Mouse (Mus musculus) kidney, embryonic 16.5 days (tissue): ENCODE data around the gene Cntnap2. TPM values are rescaled to one million over a fixed set of nuclear protein-coding genes. Genes with fewer than 3 reads are reported as not detected.
"Not testable (repeated sequence)": the region's sequence is repeated elsewhere in the genome, so short reads cannot be mapped to it uniquely, and the experiment has no call there.

Experiments
- ATAC-seq: fragments of 200-750 bp; cut with Nextera tagmentation; 2 replicates; pipeline ENCODE4 v1.8.0; 2017; ENCODE audit warnings: moderate TSS enrichment; ENCODE audit not compliant: low FRiP score, low TSS enrichment
- H3K27ac ChIP-seq: fragments of 300-500 bp; sonication (generic); 2 replicates; pipeline ENCODE4 v1.5.1; 2014; ENCODE audit warnings: low read length
- H3K27me3 ChIP-seq: fragments of 300-500 bp; sonication (generic); 2 replicates; pipeline ENCODE4 v1.6.1; 2014; ENCODE audit warnings: low read length, control low read depth, mixed read lengths; ENCODE audit not compliant: insufficient read depth
- H3K36me3 ChIP-seq: fragments of 300-500 bp; sonication (generic); 2 replicates; pipeline ENCODE4 v1.6.1; 2014; ENCODE audit warnings: low read length, control low read depth, mixed read lengths; ENCODE audit not compliant: insufficient read depth
- H3K4me1 ChIP-seq: fragments of 300-500 bp; sonication (generic); 2 replicates; pipeline ENCODE4 v1.6.1; 2014; ENCODE audit warnings: low read length, control low read depth, mixed read lengths; ENCODE audit not compliant: insufficient read depth
- H3K4me2 ChIP-seq: fragments of 300-500 bp; sonication (generic); replicated peaks from 2 replicates; pipeline ENCODE4 v1.6.1; 2014; ENCODE audit warnings: low read depth, low read length
- H3K4me3 ChIP-seq: fragments of 300-500 bp; sonication (generic); 2 replicates; pipeline ENCODE4 v1.5.1; 2014; ENCODE audit warnings: mild to moderate bottlenecking, low read length
- H3K9ac ChIP-seq: fragments of 300-500 bp; sonication (generic); replicated peaks from 2 replicates; pipeline ENCODE4 v1.6.1; 2014; ENCODE audit warnings: low read length
- H3K9me3 ChIP-seq: fragments of 300-500 bp; sonication (generic); 2 replicates; pipeline ENCODE4 v1.6.1; 2016; ENCODE audit warnings: low read length, control low read depth
- WGBS: fragments of 180-500 bp; shearing (Covaris S2); extraction: QIAGEN DNeasy Blood & Tissue Kit; methylation state at CpG from one replicate; pipeline ENCODE4 v1.1.7; 2014; 5-methylcytosine and 5-hydroxymethylcytosine counted together
- polyA plus RNA-seq: library from polyadenylated mRNA; unstranded; fragments of >200 nt; fragmentation: Nextera tagmentation; extraction: Ambion mirVana; gene quantifications from 2 replicates; pipeline ENCODE4 v1.2.1, GENCODE M21; 2015

The Cntnap2 gene
- polyA plus RNA-seq, 1 experiment from 2014 or later, result 2.2 TPM

DNA sequence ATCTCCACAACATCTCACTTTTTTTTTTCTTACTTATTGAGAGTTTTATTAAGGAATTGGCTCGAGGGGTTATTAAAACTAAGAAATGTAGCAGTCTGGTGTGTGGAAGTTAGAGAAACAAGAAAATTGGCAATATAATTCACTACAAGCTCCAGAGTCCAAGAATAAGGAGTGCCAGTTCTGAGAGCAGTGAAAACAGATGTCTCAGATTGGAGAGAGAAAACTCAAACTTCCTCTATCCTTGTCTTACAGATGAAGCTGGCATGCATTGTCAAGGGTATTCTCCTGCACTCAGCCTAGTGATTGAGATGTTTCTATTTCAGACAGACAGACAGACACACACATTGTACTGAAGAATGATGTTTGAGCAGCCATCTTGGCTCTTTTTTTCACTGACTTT is 1984.4 kb downstream of the Cntnap2 start:
- Histone ChIP-seq H3K4me3 (no peak overlapping the region), H3K36me3 (no peaks in the 10 kb centered on the region), H3K27me3 (no peaks in the 10 kb centered on the region), H3K4me1 (no peaks in the 10 kb centered on the region), H3K9ac (no peak overlapping the region), H3K27ac (no peak overlapping the region), H3K4me2 (no peak overlapping the region), H3K9me3 (no peaks in the 10 kb centered on the region)
- no peak for ATAC-seq
- 84% methylated on average over 1 of the region's 1 CpGs for WGBS

DNA sequence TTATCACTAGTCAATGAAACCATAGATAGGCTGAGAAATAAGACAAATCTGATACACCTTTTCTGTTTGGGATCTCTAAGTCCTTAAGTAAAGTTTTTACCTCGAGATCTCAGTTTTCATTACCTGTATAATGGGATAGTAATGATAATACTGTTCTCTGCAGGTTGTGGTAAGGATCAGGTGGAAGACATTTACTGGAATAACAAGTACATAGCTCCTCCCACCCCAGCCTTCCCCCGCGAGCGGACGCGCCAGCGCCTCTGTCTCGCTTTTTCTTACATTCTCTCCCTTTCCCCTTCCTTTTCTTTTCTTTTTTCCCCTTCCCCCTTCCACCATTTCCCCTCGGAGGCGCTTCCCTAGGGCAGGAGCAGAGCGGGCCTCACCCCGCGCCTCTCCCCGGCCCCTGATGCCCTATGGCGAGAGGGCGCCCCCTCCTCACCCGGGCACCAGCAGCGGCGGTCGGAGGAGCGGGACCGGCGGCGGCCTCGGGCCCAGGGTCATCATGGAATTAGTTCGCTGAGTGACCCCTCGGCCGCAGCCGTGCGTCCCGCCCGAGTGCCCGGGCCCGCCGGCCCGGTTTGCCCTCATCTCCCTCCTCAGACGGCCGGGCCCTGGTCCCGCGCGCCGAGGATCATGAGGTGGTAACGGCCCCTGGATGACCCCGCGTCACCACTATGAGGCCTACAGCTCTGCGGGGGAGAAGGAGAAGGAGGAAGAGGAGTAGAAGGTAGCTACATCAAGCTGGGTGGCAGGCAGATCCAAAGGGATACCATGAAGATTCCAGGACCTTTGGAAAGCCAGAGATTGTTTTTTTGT is 1985.4 kb downstream of the Cntnap2 start:
- no peaks in the 10 kb centered on the region for H3K36me3 ChIP-seq
- H3K9ac ChIP-seq, result peak overlapping the region; percentile 51; the same call in 1 of the 2 replicates
- WGBS, result 3% methylated on average over 45 of the region's 46 CpGs
- no peaks in the 10 kb centered on the region for H3K27me3 ChIP-seq
- no peak overlapping the region for H3K27ac ChIP-seq
- peak overlapping the region; percentile 48 for H3K4me3 ChIP-seq
- H3K9me3 ChIP-seq, result no peaks in the 10 kb centered on the region
- no peaks in the 10 kb centered on the region for H3K4me1 ChIP-seq
- peak overlapping the region; percentile 77 for H3K4me2 ChIP-seq
- peak; percentile 67 for ATAC-seq

DNA sequence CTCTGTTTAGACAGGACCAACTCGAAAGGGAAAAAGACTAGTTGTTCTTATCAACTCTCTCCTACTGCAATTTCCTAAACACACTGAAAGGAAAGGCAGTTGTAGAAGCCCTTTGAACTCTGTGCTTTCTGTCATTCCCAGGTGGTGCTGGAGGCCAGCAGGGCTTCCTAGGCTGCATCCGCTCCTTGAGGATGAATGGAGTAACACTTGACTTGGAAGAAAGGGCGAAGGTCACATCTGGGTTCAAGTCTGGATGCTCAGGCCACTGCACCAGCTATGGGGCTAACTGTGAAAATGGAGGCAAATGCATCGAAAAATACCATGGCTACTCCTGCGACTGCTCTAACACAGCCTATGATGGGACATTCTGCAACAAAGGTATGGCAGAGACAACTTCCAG is 1989.9 kb downstream of the Cntnap2 start:
- no peak for ATAC-seq
- Histone ChIP-seq H3K36me3 (no peaks in the 10 kb centered on the region), H3K4me1 (no peaks in the 10 kb centered on the region), H3K4me3 (no peak overlapping the region), H3K9me3 (no peaks in the 10 kb centered on the region), H3K4me2 (no peak overlapping the region), H3K9ac (no peak overlapping the region), H3K27me3 (no peaks in the 10 kb centered on the region), H3K27ac (no peak overlapping the region)
- WGBS, result 66% methylated on average over 5 of the region's 5 CpGs

DNA sequence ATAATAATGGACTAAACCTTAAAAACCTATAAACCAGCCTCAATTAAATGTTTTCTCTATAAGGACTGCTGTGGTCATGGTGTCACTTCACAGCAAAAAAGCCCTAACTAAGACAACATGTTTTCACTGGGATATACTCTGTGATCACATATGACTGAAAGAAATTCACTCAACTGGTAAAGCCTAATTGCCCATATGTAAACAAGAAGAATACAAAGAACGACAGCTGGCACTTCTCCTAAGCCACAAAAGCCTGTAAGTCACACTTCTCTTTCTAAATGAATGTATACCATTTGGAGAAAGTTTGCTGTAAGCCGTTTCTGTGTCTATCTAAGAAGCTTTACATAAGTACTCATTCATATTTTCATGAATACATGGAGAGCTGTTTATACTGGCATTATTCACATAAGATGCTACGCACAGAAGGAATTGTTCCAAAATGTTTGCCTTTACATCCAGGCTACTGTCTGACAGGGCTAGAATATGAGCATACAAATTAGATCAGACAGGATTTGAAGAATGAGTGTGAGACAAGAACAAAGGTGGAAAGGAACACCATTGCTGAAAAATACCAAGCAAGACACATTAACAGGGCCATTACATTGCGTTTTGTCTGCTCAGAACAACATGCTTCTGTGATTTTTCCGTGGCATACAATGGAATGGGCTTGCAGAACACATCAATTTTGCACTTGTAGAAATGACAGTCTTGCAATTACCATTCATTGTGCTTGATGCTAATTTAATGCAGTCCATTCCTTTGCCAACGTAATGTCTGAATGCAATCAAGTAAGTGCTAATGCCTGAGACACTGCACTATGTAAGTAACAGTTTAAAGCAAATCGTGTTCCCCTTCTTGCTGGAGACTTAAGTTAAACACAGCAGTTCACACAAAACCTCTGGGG is 1991.4 kb downstream of the Cntnap2 start:
- no peak for ATAC-seq
- Histone ChIP-seq H3K27me3 (no peaks in the 10 kb centered on the region), H3K27ac (no peak overlapping the region), H3K4me2 (no peak overlapping the region), H3K4me3 (no peak overlapping the region), H3K36me3 (no peaks in the 10 kb centered on the region), H3K4me1 (no peaks in the 10 kb centered on the region), H3K9ac (no peak overlapping the region), H3K9me3 (no peaks in the 10 kb centered on the region)
- 72% methylated on average over 7 of the region's 7 CpGs for WGBS

DNA sequence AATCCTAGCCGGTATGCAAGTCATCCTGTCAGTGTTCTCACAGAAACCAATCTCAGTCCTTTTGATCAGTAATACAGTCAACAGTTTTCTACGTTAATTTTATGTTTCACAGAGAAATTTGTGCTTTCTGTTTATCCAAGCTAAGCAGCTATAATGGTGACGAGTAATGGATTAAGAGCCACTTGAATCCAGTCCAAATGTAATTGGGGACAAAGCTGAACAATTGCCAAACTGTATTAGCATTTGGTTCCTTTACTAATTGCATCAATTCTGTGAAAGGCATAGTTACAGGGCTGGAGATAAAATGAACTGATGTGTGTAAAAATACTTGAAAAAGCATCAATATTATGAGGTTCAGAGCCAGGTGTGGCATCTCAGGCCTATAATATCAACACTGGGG is 2002.2 kb downstream of the Cntnap2 start:
- no peaks in the 10 kb centered on the region for H3K27me3 ChIP-seq
- 77% methylated on average over 3 of the region's 3 CpGs for WGBS
- no peak overlapping the region for H3K4me2 ChIP-seq
- no peaks in the 10 kb centered on the region for H3K4me1 ChIP-seq
- no peak for ATAC-seq
- H3K36me3 ChIP-seq, result no peaks in the 10 kb centered on the region
- no peak overlapping the region for H3K4me3 ChIP-seq
- no peak overlapping the region for H3K9ac ChIP-seq
- H3K27ac ChIP-seq, result no peak overlapping the region
- no peaks in the 10 kb centered on the region for H3K9me3 ChIP-seq

DNA sequence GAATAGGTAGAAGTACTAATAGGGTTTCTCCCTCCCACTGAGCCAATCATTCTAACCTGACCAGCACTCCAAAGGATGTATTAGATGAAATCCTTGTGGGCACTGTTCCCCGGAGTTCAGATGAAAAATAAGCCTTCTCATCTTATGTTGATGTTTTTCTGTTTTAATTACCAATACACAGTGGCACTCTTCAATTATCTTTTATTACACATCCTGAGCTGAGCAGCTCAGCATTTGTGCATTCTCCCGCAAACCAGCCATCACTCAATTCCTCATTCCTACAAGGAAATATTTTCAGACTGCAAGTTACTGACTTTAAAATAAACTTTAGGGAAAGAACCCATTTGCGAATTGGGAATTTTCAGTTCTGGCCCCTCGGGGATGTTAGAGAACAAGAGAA is 2030.8 kb downstream of the Cntnap2 start:
- H3K9ac ChIP-seq, result no peak overlapping the region
- H3K4me1 ChIP-seq, result no peaks in the 10 kb centered on the region
- no peaks in the 10 kb centered on the region for H3K9me3 ChIP-seq
- H3K27me3 ChIP-seq, result no peaks in the 10 kb centered on the region
- H3K27ac ChIP-seq, result no peak overlapping the region
- no peak overlapping the region for H3K4me3 ChIP-seq
- no peak overlapping the region for H3K4me2 ChIP-seq
- 57% methylated on average over 4 of the region's 4 CpGs for WGBS
- ATAC-seq, result no peak
- no peaks in the 10 kb centered on the region for H3K36me3 ChIP-seq

DNA sequence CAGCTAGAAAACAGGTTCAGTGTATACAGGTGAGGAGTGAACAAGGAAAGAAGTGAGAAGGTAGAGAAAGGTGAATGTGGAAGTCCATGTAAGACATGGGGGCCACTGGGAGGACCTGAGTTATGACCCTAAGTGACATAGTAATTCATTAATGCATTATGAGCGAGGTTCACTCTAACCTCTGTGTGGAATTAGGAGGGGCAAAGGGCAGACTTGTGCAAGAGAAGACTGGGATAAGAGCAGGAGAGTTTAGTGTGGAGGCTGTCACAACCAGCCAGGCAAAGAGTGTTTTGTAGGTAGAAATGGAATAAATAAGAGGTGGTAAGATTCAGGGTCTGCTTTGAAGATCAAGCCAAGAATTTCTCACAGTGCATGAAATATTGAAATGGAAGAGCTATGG is 2045.8 kb downstream of the Cntnap2 start:
- Histone ChIP-seq H3K9ac (no peak overlapping the region), H3K4me3 (no peak overlapping the region), H3K27ac (no peak overlapping the region), H3K4me1 (no peaks in the 10 kb centered on the region), H3K9me3 (no peaks in the 10 kb centered on the region), H3K36me3 (no peaks in the 10 kb centered on the region), H3K4me2 (no peak overlapping the region), H3K27me3 (no peaks in the 10 kb centered on the region)
- no peak for ATAC-seq
- 57% methylated on average over 1 of the region's 1 CpGs for WGBS

DNA sequence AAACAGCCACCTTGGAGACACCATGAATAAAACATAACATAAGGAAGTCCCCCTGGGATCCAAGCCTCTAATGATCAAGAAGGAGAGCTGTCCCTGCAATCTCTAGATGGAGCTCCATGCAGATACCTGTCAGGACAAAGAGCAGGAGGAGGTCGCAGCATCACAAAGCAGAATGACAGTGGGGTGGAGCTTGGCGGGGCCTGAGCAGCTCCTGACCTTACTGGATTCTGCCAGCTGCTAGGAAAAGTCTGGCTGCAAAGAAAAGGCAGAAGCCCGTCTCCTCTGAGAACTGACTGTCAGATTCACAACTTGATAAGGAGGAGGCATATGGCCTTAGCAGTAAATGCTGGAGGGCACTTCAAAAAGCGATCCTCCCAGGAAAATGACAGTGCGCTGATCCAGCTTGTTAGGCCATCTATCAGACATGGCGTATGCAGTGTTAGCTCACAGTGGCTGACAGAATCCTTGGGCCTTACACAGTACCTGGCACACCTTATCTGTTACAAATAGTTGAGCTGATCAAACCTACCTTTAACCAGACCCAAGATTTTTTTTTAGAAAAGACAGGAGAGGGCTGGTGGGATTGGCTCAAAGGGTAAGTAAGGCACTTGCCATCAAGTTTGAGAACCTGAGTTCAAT is 2050.5 kb downstream of the Cntnap2 start:
- WGBS, result 38% methylated on average over 6 of the region's 6 CpGs
- no peak for ATAC-seq
- H3K9ac ChIP-seq, result no peak overlapping the region

DNA sequence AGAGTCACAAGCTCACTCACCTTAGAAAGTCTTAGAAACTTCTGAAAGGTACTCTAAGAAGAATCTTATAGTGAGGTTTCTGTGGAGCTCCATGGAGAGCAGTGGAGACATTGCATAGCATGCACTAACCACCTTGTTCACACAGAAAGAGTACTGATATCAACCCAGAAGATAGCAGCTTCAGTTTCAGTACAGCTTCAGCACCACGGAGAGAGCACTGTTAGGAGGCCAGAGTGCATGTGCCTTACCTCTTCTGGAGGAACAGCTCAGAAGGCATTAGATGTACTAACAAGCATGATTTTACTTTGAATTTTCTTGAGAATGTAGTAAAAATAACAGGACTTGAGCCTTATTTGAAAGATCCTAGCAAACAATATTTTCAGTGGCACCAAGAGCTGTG is 2074.9 kb downstream of the Cntnap2 start:
- not testable (repeated sequence) for H3K27ac ChIP-seq, H3K9ac ChIP-seq, H3K27me3 ChIP-seq, H3K36me3 ChIP-seq, H3K9me3 ChIP-seq, H3K4me1 ChIP-seq, H3K4me2 ChIP-seq, H3K4me3 ChIP-seq, ATAC-seq
- no CpG with 5 or more reads among the region's 1 CpGs for WGBS

More for the DNA sequence above, 2050.5 kb downstream of the Cntnap2 start:
- H3K4me2 ChIP-seq, result no peak overlapping the region
- no peaks in the 10 kb centered on the region for H3K27me3 ChIP-seq
- H3K27ac ChIP-seq, result no peak overlapping the region
- H3K4me1 ChIP-seq, result no peaks in the 10 kb centered on the region
- H3K36me3 ChIP-seq, result no peaks in the 10 kb centered on the region
- no peaks in the 10 kb centered on the region for H3K9me3 ChIP-seq
- no peak overlapping the region for H3K4me3 ChIP-seq
